Mouse (Mus musculus): ENCODE data around the gene Cox7c. TPM values are rescaled to one million over a fixed set of nuclear protein-coding genes. Genes with fewer than 3 reads are reported as not detected.
A peak's percentile ranks its signal among the peaks of the same experiment; 100 is the strongest.
"Not testable (repeated sequence)": the region's sequence is repeated elsewhere in the genome, so short reads cannot be mapped to it uniquely, and the experiment has no call there.

Gene Cox7c
- polyA plus RNA-seq (2012; rRNA removed), result 896 and 912 TPM in 2 replicates

- Histone ChIP-seq H3K4me1 (ENCODE audit: control insufficient read depth, insufficient read depth, low read length) (no peaks in the 10 kb centered on the region), H3K27me3 (ENCODE audit: control insufficient read depth, insufficient read depth, low read length) (no peaks in the 10 kb centered on the region), H3K4me3 (replicated peaks; ENCODE audit: insufficient read depth, low read depth, low read length) (peak within 1 kb of the TSS; percentile 85), H3K27ac (ENCODE audit: insufficient read depth, low read length) (peak within 1 kb of the TSS; percentile 96)
- peak; percentile 86 to 91 for DNase-seq
- TF ChIP-seq CTCF (IDR thresholded peaks at IDR 0.05; ENCODE audit: borderline replicate concordance, insufficient read depth, low read depth, low read length) (no peak), POLR2A (IDR thresholded peaks at IDR 0.05; ENCODE audit: borderline replicate concordance, insufficient read depth, low read length) (peak; percentile 73; the same call in 1 of the 2 replicates)
- WGBS, result under 1% methylated on average over 51 of the region's 51 CpGs
Measured at GRCm38 (mm10) chr13:86046254-86046951, at the start of gene Cox7c. Gene Cox7c, minus strand, starts transcription at chr13:86046904.

- no peak overlapping the region for H3K27ac ChIP-seq (ENCODE audit: insufficient read depth, low read length)
- no peak for DNase-seq
- H3K4me1 ChIP-seq (ENCODE audit: control insufficient read depth, insufficient read depth, low read length), result no peaks in the 10 kb centered on the region
- H3K4me3 ChIP-seq (replicated peaks; ENCODE audit: insufficient read depth, low read depth, low read length), result no peak overlapping the region
- 73% methylated on average over 3 of the region's 3 CpGs for WGBS
- no peak for TF ChIP-seq CTCF (IDR thresholded peaks at IDR 0.05; ENCODE audit: borderline replicate concordance, insufficient read depth, low read depth, low read length)
- no peak for TF ChIP-seq POLR2A (IDR thresholded peaks at IDR 0.05; ENCODE audit: borderline replicate concordance, insufficient read depth, low read length)
- no peaks in the 10 kb centered on the region for H3K27me3 ChIP-seq (ENCODE audit: control insufficient read depth, insufficient read depth, low read length)
Measured at GRCm38 (mm10) chr13:86068011-86068724, 21.5 kb upstream of the Cox7c start.

GRCm38 (mm10) chr13:86067508-86067907, 20.8 kb upstream of the Cox7c start:
- no peak for DNase-seq
- TF ChIP-seq CTCF (IDR thresholded peaks at IDR 0.05; ENCODE audit: borderline replicate concordance, insufficient read depth, low read depth, low read length), result no peak
- no peak overlapping the region for H3K27ac ChIP-seq (ENCODE audit: insufficient read depth, low read length)
- no peak overlapping the region for H3K4me3 ChIP-seq (replicated peaks; ENCODE audit: insufficient read depth, low read depth, low read length)
- H3K4me1 ChIP-seq (ENCODE audit: control insufficient read depth, insufficient read depth, low read length), result no peaks in the 10 kb centered on the region
- no peaks in the 10 kb centered on the region for H3K27me3 ChIP-seq (ENCODE audit: control insufficient read depth, insufficient read depth, low read length)

GRCm38 (mm10) chr13:86054091-86054490, 7.4 kb upstream of the Cox7c start:
- WGBS, result 34% methylated on average over 8 of the region's 8 CpGs

GRCm38 (mm10) chr13:86004907-86005675, 41.6 kb downstream of the Cox7c start:
- TF ChIP-seq CTCF (IDR thresholded peaks at IDR 0.05; ENCODE audit: borderline replicate concordance, insufficient read depth, low read depth, low read length) (no peak), POLR2A (IDR thresholded peaks at IDR 0.05; ENCODE audit: borderline replicate concordance, insufficient read depth, low read length) (no peak)
- Histone ChIP-seq H3K27me3 (ENCODE audit: control insufficient read depth, insufficient read depth, low read length) (no peaks in the 10 kb centered on the region), H3K4me1 (ENCODE audit: control insufficient read depth, insufficient read depth, low read length) (no peaks in the 10 kb centered on the region), H3K4me3 (replicated peaks; ENCODE audit: insufficient read depth, low read depth, low read length) (no peak overlapping the region), H3K27ac (ENCODE audit: insufficient read depth, low read length) (no peak overlapping the region)
- DNase-seq, result no peak
- 83% methylated on average over 7 of the region's 7 CpGs for WGBS

More at GRCm38 (mm10) chr13:86054091-86054490, 7.4 kb upstream of the Cox7c start:
- DNase-seq; H3K27ac ChIP-seq (ENCODE audit: insufficient read depth, low read length); H3K4me3 ChIP-seq (replicated peaks; ENCODE audit: insufficient read depth, low read depth, low read length); H3K4me1 ChIP-seq (ENCODE audit: control insufficient read depth, insufficient read depth, low read length); H3K27me3 ChIP-seq (ENCODE audit: control insufficient read depth, insufficient read depth, low read length): not testable (repeated sequence)
